ENCODE assay signal across 7 mouse cellular contexts in genomic region chr6:81965296-81966067, GRCm38 (mm10). TPM values are rescaled to one million over a fixed set of nuclear protein-coding genes. Genes with fewer than 3 reads are reported as not detected.
DNase-seq lines count a peak whose midpoint lies in the region; ATAC-seq lines count a peak whose summit lies in the region.

Mrpl19 (minus strand) TSS chr6:81965958.

- peak within 1 kb of the TSS; percentile 77 for H3K4me2 ChIP-seq in midbrain, embryonic 13.5 days (replicated peaks)

- peak within 1 kb of the TSS; percentile 84 for H3K27ac ChIP-seq in embryonic facial prominence, embryonic 10.5 days (replicated peaks)
- peak within 1 kb of the TSS; percentile 90 for H3K27ac ChIP-seq in limb, embryonic 10.5 days
- no peak within 1 kb of the TSS for H3K27ac ChIP-seq in midbrain, embryonic 13.5 days

- ATAC-seq in granulocyte monocyte progenitor cell, adult 5-6 weeks (replicated peaks; ENCODE audit: poor library complexity, severe bottlenecking): peak; percentile 97
- ATAC-seq in midbrain, embryonic 13.5 days: peak; percentile 99

- peaks cover 12% of the 10 kb centered on the region for H3K4me1 ChIP-seq in embryonic facial prominence, embryonic 10.5 days
- peaks cover 8% of the 10 kb centered on the region for H3K4me1 ChIP-seq in limb, embryonic 10.5 days
- H3K4me1 ChIP-seq in midbrain, embryonic 13.5 days (replicated peaks): peaks cover 10% of the 10 kb centered on the region

- 1% methylated on average over 44 of the region's 44 CpGs for WGBS in embryonic facial prominence, embryonic 10.5 days
- WGBS in limb, embryonic 10.5 days: under 1% methylated on average over 44 of the region's 44 CpGs
- WGBS in midbrain, embryonic 13.5 days: under 1% methylated on average over 44 of the region's 44 CpGs

- H3K4me3 ChIP-seq in embryonic facial prominence, embryonic 10.5 days: peak within 1 kb of the TSS; percentile 78
- peak within 1 kb of the TSS; percentile 88 for H3K4me3 ChIP-seq in limb, embryonic 10.5 days
- peak within 1 kb of the TSS; percentile 92 for H3K4me3 ChIP-seq in midbrain, embryonic 13.5 days (replicated peaks)

- peak; percentile 95 for DNase-seq in adrenal gland, postnatal 10 days
- peak; percentile 90 for DNase-seq in embryonic facial prominence, embryonic 10.5 days (ENCODE audit: low spot score)
- DNase-seq in kidney, adult 11 months: peak; percentile 90
- DNase-seq in limb, embryonic 10.5 days (ENCODE audit: low spot score): peak; percentile 88
- peak; percentile 85 for DNase-seq in spleen, adult 12 weeks (ENCODE audit: low spot score)

- peak within 1 kb of the TSS; percentile 69 for H3K9ac ChIP-seq in midbrain, embryonic 13.5 days (replicated peaks)

- H3K9me3 ChIP-seq in embryonic facial prominence, embryonic 10.5 days: no peaks in the 10 kb centered on the region
- no peaks in the 10 kb centered on the region for H3K9me3 ChIP-seq in limb, embryonic 10.5 days (replicated peaks)
- H3K9me3 ChIP-seq in midbrain, embryonic 13.5 days: no peaks in the 10 kb centered on the region

- H3K36me3 ChIP-seq in embryonic facial prominence, embryonic 10.5 days (replicated peaks): peaks cover 36% of the 10 kb centered on the region
- H3K36me3 ChIP-seq in limb, embryonic 10.5 days: peaks cover 34% of the 10 kb centered on the region
- H3K36me3 ChIP-seq in midbrain, embryonic 13.5 days: peaks cover 33% of the 10 kb centered on the region

- no peaks in the 10 kb centered on the region for H3K27me3 ChIP-seq in embryonic facial prominence, embryonic 10.5 days (replicated peaks; ENCODE audit: low read depth, poor library complexity, severe bottlenecking)
- H3K27me3 ChIP-seq in limb, embryonic 10.5 days (ENCODE audit: low read depth, poor library complexity, severe bottlenecking): no peaks in the 10 kb centered on the region
- peaks cover 6% of the 10 kb centered on the region; the same call in 1 of the 2 replicates for H3K27me3 ChIP-seq in midbrain, embryonic 13.5 days

RNA-seq across cellular contexts. Expression of gene Mrpl19, which starts in this region (rescaled TPM):
- 10 to 100 TPM; 41.1 to 58.2 TPM for total RNA-seq in adrenal gland, postnatal 10 days (2021)
- polyA plus RNA-seq in embryonic facial prominence, embryonic 10.5 days (2016; fragmentation: Nextera tagmentation; extraction: Ambion mirVana): 65.2 and 67.7 TPM in 2 replicates
- 24.3 and 41.5 TPM in 2 replicates for total RNA-seq in granulocyte monocyte progenitor cell, adult 5-6 weeks (2014; fragmentation: Nextera tagmentation)
- 33.2 and 70.3 TPM in 2 replicates for total RNA-seq in granulocyte monocyte progenitor cell, adult 5-6 weeks (2017)
- 62.9 and 75.7 TPM in 2 replicates for polyA plus RNA-seq in limb, embryonic 10.5 days (2016; fragmentation: Nextera tagmentation; extraction: Ambion mirVana)
- polyA plus RNA-seq in midbrain, embryonic 13.5 days (2015; fragmentation: Nextera tagmentation; extraction: Ambion mirVana): 41.9 and 49.5 TPM in 2 replicates
